8 mouse cellular contexts compared by ENCODE assay signal in the genomic region with DNA sequence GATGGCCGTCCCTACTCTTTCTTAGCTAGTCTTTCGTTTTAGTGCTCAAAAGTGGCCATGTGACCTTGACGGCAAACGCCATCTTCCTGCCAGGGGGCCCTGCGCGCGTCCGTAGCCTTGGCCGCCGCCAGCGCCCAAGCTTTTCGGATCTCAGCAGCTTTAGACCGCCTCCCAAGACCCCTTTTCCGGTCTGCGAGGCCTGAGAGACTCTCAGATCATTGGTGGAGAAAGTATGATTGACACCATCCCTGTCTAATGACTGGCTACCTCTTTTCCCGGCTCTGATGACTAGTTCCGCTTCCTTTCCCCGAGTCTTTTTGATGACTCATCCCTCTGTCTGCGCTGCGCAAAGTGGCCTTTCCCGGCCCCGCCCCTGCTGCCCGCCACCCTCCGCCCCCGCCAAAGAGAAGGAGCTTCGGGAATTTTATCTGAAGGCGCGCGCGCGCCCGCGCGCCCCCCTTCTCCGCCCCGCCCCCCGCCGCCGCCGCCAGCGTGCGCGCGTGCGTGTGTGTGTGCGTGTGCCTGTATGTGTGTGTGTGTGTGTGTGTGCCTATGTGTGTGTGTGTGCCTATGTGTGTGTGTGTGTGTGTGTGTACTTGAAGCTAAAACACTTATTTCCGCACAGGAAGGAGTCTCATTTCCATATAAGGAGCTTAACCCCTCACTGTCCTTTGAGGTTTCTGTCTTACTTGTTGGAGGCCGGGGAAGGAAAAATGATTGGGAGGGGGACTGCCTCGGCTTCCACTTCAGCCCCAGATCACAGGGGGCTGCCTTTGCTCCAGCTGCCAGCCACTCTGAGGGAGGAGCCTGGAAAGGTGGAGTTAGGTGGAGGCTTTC. TPM values are rescaled to one million over a fixed set of nuclear protein-coding genes. Genes with fewer than 3 reads are reported as not detected.
DNase-seq lines count a peak whose midpoint lies in the region; ATAC-seq and TF ChIP-seq lines count a peak whose summit lies in the region.

No protein-coding gene starts in this region.

- in situ Hi-C loops in Patski (cut with MboI; ENCODE audit: low pct_unique_long_range_greater_than_20kb) = no loop called here

- H3K27ac ChIP-seq in hindbrain, embryonic 13.5 days = peak overlapping the region; percentile 95

- CTCF ChIA-PET in Patski (lab: Charles Lee) = interaction anchor here (1.8 kb wide), 1 partner anchor 201 kb away, joined by 5 read pairs; no protein-coding TSS in a partner anchor

- ATAC-seq in Patski = peak; percentile 98
- peak; percentile 97 for ATAC-seq in hindbrain, embryonic 13.5 days (ENCODE audit: low FRiP score)

- no peaks in the 10 kb centered on the region for H3K9me3 ChIP-seq in hindbrain, embryonic 13.5 days

- H3K27me3 ChIP-seq in Patski = peaks cover 3% of the 10 kb centered on the region
- H3K27me3 ChIP-seq in hindbrain, embryonic 13.5 days = no peaks in the 10 kb centered on the region

- DNase-seq in Patski (ENCODE audit: low read depth, low spot score) = peak; percentile 71
- peak; percentile 87 to 88 for DNase-seq in cerebellum, postnatal 14 days
- peak; percentile 77 to 85 for DNase-seq in frontal cortex, postnatal 14 days (ENCODE audit: low spot score in 2 of 2)
- DNase-seq in layer of hippocampus, postnatal 25 days (ENCODE audit: extremely low spot score in 1 of 2, low spot score in 1 of 2) = peak; percentile 57 to 66
- peak; percentile 94 for DNase-seq in lung, postnatal 25 days (ENCODE audit: low spot score)
- peak; percentile 91 for DNase-seq in retina, embryonic 14.5 days (ENCODE audit: low spot score)
- peak; percentile 85 for DNase-seq in thymus, postnatal 4 days

- peak overlapping the region; percentile 63 for H3K9ac ChIP-seq in hindbrain, embryonic 13.5 days

- POLR2A ChIA-PET in Patski (lab: Charles Lee) = interaction anchor here (0.7 to 1.3 kb wide), 3 partner anchors 58 to 603 kb away, joined by 3 to 4 read pairs (median 3); partner anchors contain the start of gene Gdpd2

- peak overlapping the region; percentile 53 for H3K4me2 ChIP-seq in hindbrain, embryonic 13.5 days

- no peak for TF ChIP-seq CTCF in Patski (IDR thresholded peaks at IDR 0.05)

- H3K36me3 ChIP-seq in hindbrain, embryonic 13.5 days = no peaks in the 10 kb centered on the region

- peak overlapping the region; percentile 33 for H3K4me3 ChIP-seq in hindbrain, embryonic 13.5 days

- peaks cover 6% of the 10 kb centered on the region for H3K4me1 ChIP-seq in hindbrain, embryonic 13.5 days (replicated peaks)

- 24% methylated on average over 30 of the region's 49 CpGs for whole genome bisulfite sequencing in hindbrain, embryonic 13.5 days

RNA-seq across cellular contexts. Expression of gene Nlgn3, which starts 33.6 kb away (rescaled TPM):
- polyA plus RNA-seq in Patski (2021) = 0.09 TPM
- polyA plus RNA-seq in hindbrain, embryonic 13.5 days (2015; fragmentation: Nextera tagmentation; extraction: Ambion mirVana) = 60.1 and 61.2 TPM in 2 replicates
- total RNA-seq in layer of hippocampus, postnatal 25 days (2021) = 100 to 1,000 TPM; 194 to 212 TPM

RNA-seq across cellular contexts. Expression of gene Gjb1, which starts 43.6 kb away (rescaled TPM):
- polyA plus RNA-seq in Patski (2021) = 0.18 TPM
- 0.58 and 1.2 TPM in 2 replicates for polyA plus RNA-seq in hindbrain, embryonic 13.5 days (2015; fragmentation: Nextera tagmentation; extraction: Ambion mirVana)
- total RNA-seq in layer of hippocampus, postnatal 25 days (2021) = 10 to 100 TPM; 13.2 TPM

RNA-seq across cellular contexts. Expression of gene Med12, which starts 58.8 kb away (rescaled TPM):
- 57.5 TPM for polyA plus RNA-seq in Patski (2021)
- 26.6 and 28.6 TPM in 2 replicates for polyA plus RNA-seq in hindbrain, embryonic 13.5 days (2015; fragmentation: Nextera tagmentation; extraction: Ambion mirVana)
- 10 to 100 TPM; 21.2 to 39.4 TPM for total RNA-seq in layer of hippocampus, postnatal 25 days (2021)

Comparison
In these comparisons a context has a peak if more than half of its experiments do, and no peak if none do; other contexts are left out.
1. Peak in every context shown above with its lines: DNase-seq, ATAC-seq, H3K4me3 ChIP-seq and H3K27ac ChIP-seq.
2. RNA of gene Nlgn3, which starts 33.6 kb away (polyA plus RNA-seq): 60.1 to 61.2 TPM in hindbrain, embryonic 13.5 days; 0.09 TPM in Patski (single experiment); every median in the first group is over 10 times any median in the second.